15 mouse cellular contexts compared by ENCODE assay signal in genomic region chr1:182333766-182334437, GRCm38 (mm10).
"Had no signal": no experiment of that assay in that cellular context is flagged by ENCODE, and none has a peak within 500 bp of the region (broad histone marks: within the 10 kb centered on the region; RNA-seq: fewer than 3 reads in every experiment).

No protein-coding gene starts in this region.

- H3K4me1 ChIP-seq: limb, embryonic 12.5 days had no signal

- H3K4me3 ChIP-seq: limb, embryonic 12.5 days; liver, embryonic 15.5 days; megakaryocyte, embryonic 14.5 days; midbrain, embryonic 15.5 days; neural tube, embryonic 13.5 days had no signal

- ATAC-seq: midbrain, embryonic 15.5 days had no signal

- DNase-seq: kidney, adult 11 months; kidney, adult 9 months; kidney, postnatal 36 days; layer of hippocampus, adult 9-11 months; layer of hippocampus, postnatal 36 days; lung, adult 2 months; lung, postnatal 10 days; right cerebral cortex, postnatal 14 days; thymus, postnatal 36 days had no signal

- H3K27me3 ChIP-seq: limb, embryonic 12.5 days; liver, embryonic 15.5 days; megakaryocyte, embryonic 14.5 days; midbrain, embryonic 15.5 days; neural tube, embryonic 13.5 days had no signal

- H3K27ac ChIP-seq: kidney, postnatal 0 days; limb, embryonic 12.5 days; liver, embryonic 15.5 days; midbrain, embryonic 15.5 days; neural tube, embryonic 13.5 days had no signal

- H3K9ac ChIP-seq: limb, embryonic 12.5 days; liver, embryonic 15.5 days; midbrain, embryonic 15.5 days; neural tube, embryonic 13.5 days had no signal
